Comparison of ENCODE assay signal across 8 mouse cellular contexts in genomic region chr7:81212261-81212681, GRCm38 (mm10). TPM values are rescaled to one million over a fixed set of nuclear protein-coding genes. Genes with fewer than 3 reads are reported as not detected.
DNase-seq lines count a peak whose midpoint lies in the region; ATAC-seq and TF ChIP-seq lines count a peak whose summit lies in the region.

No protein-coding gene starts in this region.

- DNase-seq in cerebellum, postnatal 14 days = peak; percentile 7 to 16
- DNase-seq in cerebellum, adult 11 months = no peak
- peak; percentile 67 for DNase-seq in lung, postnatal 10 days
- DNase-seq in thymus, postnatal 14 days = peak; percentile 78

- H3K4me1 ChIP-seq in embryonic facial prominence, embryonic 13.5 days = peaks cover 20% of the 10 kb centered on the region
- H3K4me1 ChIP-seq in heart, embryonic 14.5 days (ENCODE audit: control insufficient read depth in 2 of 2, insufficient read depth in 2 of 2, low read length in 2 of 2) = peaks cover 9 to 17% of the 10 kb centered on the region in 2 experiments; a peak in 3 of 4 replicates
- peaks cover 45% of the 10 kb centered on the region for H3K4me1 ChIP-seq in kidney, embryonic 15.5 days
- peaks cover 20% of the 10 kb centered on the region for H3K4me1 ChIP-seq in olfactory bulb, adult 2 months (ENCODE audit: control insufficient read depth, insufficient read depth, low read length)

- TF ChIP-seq CTCF in olfactory bulb, adult 2 months (IDR thresholded peaks at IDR 0.05; ENCODE audit: insufficient read depth, low read depth, low read length) = no peak

- peak overlapping the region; percentile 54 for H3K9ac ChIP-seq in embryonic facial prominence, embryonic 13.5 days
- peak overlapping the region; percentile 73 for H3K9ac ChIP-seq in heart, embryonic 14.5 days (ENCODE audit: low read length)
- peak overlapping the region; percentile 48 for H3K9ac ChIP-seq in kidney, embryonic 15.5 days

- H3K27ac ChIP-seq in embryonic facial prominence, embryonic 13.5 days = peak overlapping the region; percentile 75
- H3K27ac ChIP-seq in heart, embryonic 14.5 days (replicated peaks in 1 of 2; ENCODE audit: control insufficient read depth in 1 of 2, insufficient read depth in 1 of 2, low read depth in 2 of 2, low read length in 2 of 2) = peak overlapping the region; percentile 73 to 87
- H3K27ac ChIP-seq in kidney, embryonic 15.5 days = peak overlapping the region; percentile 86
- H3K27ac ChIP-seq in olfactory bulb, adult 2 months (ENCODE audit: insufficient read depth, low read depth, low read length) = no peak overlapping the region

- ATAC-seq in embryonic facial prominence, embryonic 13.5 days (ENCODE audit: insufficient number of reproducible peaks, insufficient read depth, low FRiP score, low TSS enrichment, low read depth) = no peak
- ATAC-seq in heart, embryonic 14.5 days (ENCODE audit: insufficient number of reproducible peaks, insufficient read depth, low FRiP score, low read depth) = peak; percentile 62
- ATAC-seq in kidney, embryonic 15.5 days (replicated peaks; ENCODE audit: low FRiP score) = peak; percentile 44

- H3K4me2 ChIP-seq in embryonic facial prominence, embryonic 13.5 days = peak overlapping the region; percentile 72
- H3K4me2 ChIP-seq in heart, embryonic 14.5 days (ENCODE audit: low read length) = peak overlapping the region; percentile 89
- peak overlapping the region; percentile 85 for H3K4me2 ChIP-seq in kidney, embryonic 15.5 days

- H3K36me3 ChIP-seq in embryonic facial prominence, embryonic 13.5 days = no peaks in the 10 kb centered on the region
- no peaks in the 10 kb centered on the region for H3K36me3 ChIP-seq in heart, embryonic 14.5 days (ENCODE audit: control insufficient read depth, insufficient read depth, low read length)
- no peaks in the 10 kb centered on the region for H3K36me3 ChIP-seq in kidney, embryonic 15.5 days

- TF ChIP-seq POLR2A in olfactory bulb, adult 2 months (IDR thresholded peaks at IDR 0.05; ENCODE audit: insufficient read depth, low read depth, low read length) = no peak

- under 1% methylated on average over 22 of the region's 22 CpGs for WGBS in embryonic facial prominence, embryonic 13.5 days
- 1% methylated on average over 22 of the region's 22 CpGs for WGBS in heart, embryonic 14.5 days
- WGBS in kidney, embryonic 15.5 days = 1% methylated on average over 22 of the region's 22 CpGs
- 4% methylated on average over 22 of the region's 22 CpGs for WGBS in olfactory bulb, adult 2 months

- no peaks in the 10 kb centered on the region for H3K9me3 ChIP-seq in embryonic facial prominence, embryonic 13.5 days
- H3K9me3 ChIP-seq in heart, embryonic 14.5 days (ENCODE audit: control insufficient read depth, low read length) = no peaks in the 10 kb centered on the region
- no peaks in the 10 kb centered on the region for H3K9me3 ChIP-seq in kidney, embryonic 15.5 days (replicated peaks)

- peaks cover 83% of the 10 kb centered on the region for H3K27me3 ChIP-seq in embryonic facial prominence, embryonic 13.5 days
- H3K27me3 ChIP-seq in heart, embryonic 14.5 days (ENCODE audit: control insufficient read depth, insufficient read depth, low read length) = peaks cover 9% of the 10 kb centered on the region
- H3K27me3 ChIP-seq in kidney, embryonic 15.5 days = peaks cover 62% of the 10 kb centered on the region

- H3K4me3 ChIP-seq in embryonic facial prominence, embryonic 13.5 days = peak overlapping the region; percentile 51
- peak overlapping the region; percentile 49 to 63 for H3K4me3 ChIP-seq in heart, embryonic 14.5 days (ENCODE audit: control insufficient read depth in 1 of 2, insufficient read depth in 1 of 2, low read depth in 1 of 2, low read length in 2 of 2)
- peak overlapping the region; percentile 61 for H3K4me3 ChIP-seq in kidney, embryonic 15.5 days (replicated peaks)
- peak overlapping the region; percentile 60 for H3K4me3 ChIP-seq in olfactory bulb, adult 2 months (ENCODE audit: insufficient read depth, low read depth, low read length)

RNA-seq across cellular contexts. Expression of gene Pde8a, which starts 1.1 kb away (rescaled TPM):
- 4.7 and 5.3 TPM in 2 replicates for polyA plus RNA-seq in embryonic facial prominence, embryonic 13.5 days (2015; fragmentation: Nextera tagmentation; extraction: Ambion mirVana)
- 5.3 and 6.4 TPM in 2 replicates for polyA plus RNA-seq in heart, embryonic 14.5 days (2014; fragmentation: Nextera tagmentation; extraction: Ambion mirVana)
- 5.7 and 6.2 TPM in 2 replicates for polyA plus RNA-seq in kidney, embryonic 15.5 days (2015; fragmentation: Nextera tagmentation; extraction: Ambion mirVana)
- not detected in 2 replicates for polyA plus RNA-seq in olfactory bulb, adult 2 months (2012; ENCODE audit: insufficient read depth, insufficient read length, low replicate concordance, missing spikeins)
